26 mouse cellular contexts compared by ENCODE assay signal in the genomic region with DNA sequence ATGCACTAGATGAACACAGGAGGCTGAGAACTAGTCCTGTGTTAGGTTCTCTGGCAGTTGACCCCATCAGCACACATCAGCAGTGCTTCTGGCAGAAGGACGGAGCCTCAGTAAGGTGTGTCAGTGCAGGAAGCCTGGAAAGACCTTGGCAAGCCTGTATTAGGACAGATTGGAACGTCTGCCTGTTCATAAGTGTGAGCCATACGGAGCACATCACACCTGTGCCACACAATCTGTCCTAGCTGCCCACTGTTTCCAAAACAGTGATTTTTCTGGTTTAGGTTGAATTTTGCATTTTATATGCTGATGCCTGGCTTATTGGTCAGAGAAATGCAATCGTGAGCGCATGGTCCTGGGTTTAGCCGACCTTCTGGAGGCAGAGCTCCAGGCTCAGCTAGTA. TPM values are rescaled to one million over a fixed set of nuclear protein-coding genes. Genes with fewer than 3 reads are reported as not detected.
DNase-seq lines count a peak whose midpoint lies in the region; ATAC-seq and TF ChIP-seq lines count a peak whose summit lies in the region.
"Had no signal": no experiment of that assay in that cellular context is flagged by ENCODE, and none has a peak within 500 bp of the region (broad histone marks: within the 10 kb centered on the region; RNA-seq: fewer than 3 reads in every experiment).

No protein-coding gene starts in this region.

- no peak overlapping the region for H3K27ac ChIP-seq in forebrain, postnatal 0 days (ENCODE audit: low read depth, low read length)
- H3K27ac ChIP-seq in forebrain, embryonic 10.5 days, result no peak overlapping the region
- no peak overlapping the region for H3K27ac ChIP-seq in midbrain, postnatal 0 days (ENCODE audit: low read depth, low read length)
- no peak overlapping the region for H3K27ac ChIP-seq in midbrain, embryonic 10.5 days (replicated peaks)
- H3K27ac ChIP-seq: embryonic facial prominence, embryonic 13.5 days; gastrocnemius, adult 2 months; heart, embryonic 15.5 days; hindbrain, embryonic 12.5 days; kidney, postnatal 0 days; macrophage; midbrain, embryonic 15.5 days; neural tube, embryonic 12.5 days; stomach, embryonic 15.5 days had no signal

- no peak overlapping the region for H3K4me2 ChIP-seq in forebrain, postnatal 0 days (ENCODE audit: low read depth)
- H3K4me2 ChIP-seq in midbrain, postnatal 0 days (ENCODE audit: low read depth, low read length, poor library complexity, severe bottlenecking), result no peak overlapping the region
- H3K4me2 ChIP-seq: embryonic facial prominence, embryonic 13.5 days; heart, embryonic 15.5 days; hindbrain, embryonic 12.5 days; midbrain, embryonic 15.5 days; neural tube, embryonic 12.5 days; stomach, embryonic 15.5 days had no signal

- no peak overlapping the region for H3K4me3 ChIP-seq in forebrain, postnatal 0 days (ENCODE audit: low read depth, low read length)
- no peak overlapping the region for H3K4me3 ChIP-seq in forebrain, embryonic 10.5 days
- no peak overlapping the region for H3K4me3 ChIP-seq in midbrain, postnatal 0 days (ENCODE audit: low read depth, low read length)
- no peak overlapping the region for H3K4me3 ChIP-seq in midbrain, embryonic 10.5 days
- H3K4me3 ChIP-seq: embryonic facial prominence, embryonic 13.5 days; gastrocnemius, adult 2 months; heart, embryonic 15.5 days; hindbrain, embryonic 12.5 days; midbrain, embryonic 15.5 days; neural tube, embryonic 12.5 days; stomach, embryonic 15.5 days had no signal

- peaks cover 14% of the 10 kb centered on the region for H3K4me1 ChIP-seq in forebrain, postnatal 0 days (ENCODE audit: insufficient read depth)
- H3K4me1 ChIP-seq in forebrain, embryonic 10.5 days, result peaks cover 14% of the 10 kb centered on the region
- peaks cover 15% of the 10 kb centered on the region for H3K4me1 ChIP-seq in midbrain, postnatal 0 days (ENCODE audit: insufficient read depth, low read length)
- H3K4me1 ChIP-seq in midbrain, embryonic 10.5 days, result peaks cover 14% of the 10 kb centered on the region
- H3K4me1 ChIP-seq: stomach, embryonic 15.5 days had no signal

- no peak for ATAC-seq in forebrain, postnatal 0 days
- ATAC-seq in midbrain, postnatal 0 days (ENCODE audit: low FRiP score), result no peak
- ATAC-seq: intestine, embryonic 16.5 days; midbrain, embryonic 15.5 days; Patski had no signal

- TF ChIP-seq CTCF in forebrain, postnatal 0 days (IDR thresholded peaks at IDR 0.05; ENCODE audit: low read depth), result no peak
- no peak for TF ChIP-seq CTCF in midbrain, postnatal 0 days (IDR thresholded peaks at IDR 0.05)

- 69% methylated on average over 6 of the region's 6 CpGs for WGBS in forebrain, postnatal 0 days
- 89% methylated on average over 6 of the region's 6 CpGs for WGBS in forebrain, embryonic 10.5 days
- WGBS in midbrain, postnatal 0 days, result 87% methylated on average over 6 of the region's 6 CpGs
- WGBS in midbrain, embryonic 10.5 days, result 85% methylated on average over 6 of the region's 6 CpGs

- no peaks in the 10 kb centered on the region for H3K27me3 ChIP-seq in forebrain, postnatal 0 days (ENCODE audit: insufficient read depth, low read length)
- H3K27me3 ChIP-seq in forebrain, embryonic 10.5 days (ENCODE audit: poor library complexity, severe bottlenecking), result peaks cover 5% of the 10 kb centered on the region
- H3K27me3 ChIP-seq in midbrain, postnatal 0 days (ENCODE audit: insufficient read depth, low read length), result no peaks in the 10 kb centered on the region
- H3K27me3 ChIP-seq in midbrain, embryonic 10.5 days (ENCODE audit: low read depth, poor library complexity, severe bottlenecking), result peaks cover 23% of the 10 kb centered on the region
- H3K27me3 ChIP-seq: heart, embryonic 15.5 days; hindbrain, embryonic 12.5 days; neural tube, embryonic 12.5 days; Patski; stomach, embryonic 15.5 days had no signal

- no peak overlapping the region for H3K9ac ChIP-seq in forebrain, postnatal 0 days
- no peak overlapping the region for H3K9ac ChIP-seq in midbrain, postnatal 0 days (replicated peaks; ENCODE audit: low read length, poor library complexity, severe bottlenecking)
- H3K9ac ChIP-seq: embryonic facial prominence, embryonic 13.5 days; heart, embryonic 15.5 days; hindbrain, embryonic 12.5 days; midbrain, embryonic 15.5 days; neural tube, embryonic 12.5 days; stomach, embryonic 15.5 days had no signal

- H3K36me3 ChIP-seq in forebrain, postnatal 0 days (ENCODE audit: insufficient read depth), result no peaks in the 10 kb centered on the region
- no peaks in the 10 kb centered on the region for H3K36me3 ChIP-seq in forebrain, embryonic 10.5 days (replicated peaks)
- H3K36me3 ChIP-seq in midbrain, postnatal 0 days (ENCODE audit: insufficient read depth, low read length), result no peaks in the 10 kb centered on the region
- H3K36me3 ChIP-seq in midbrain, embryonic 10.5 days, result no peaks in the 10 kb centered on the region
- H3K36me3 ChIP-seq: embryonic facial prominence, embryonic 13.5 days; heart, embryonic 15.5 days; hindbrain, embryonic 12.5 days; midbrain, embryonic 15.5 days; neural tube, embryonic 12.5 days; stomach, embryonic 15.5 days had no signal

- no peaks in the 10 kb centered on the region for H3K9me3 ChIP-seq in forebrain, postnatal 0 days (ENCODE audit: low read length)
- H3K9me3 ChIP-seq in forebrain, embryonic 10.5 days, result no peaks in the 10 kb centered on the region
- H3K9me3 ChIP-seq in midbrain, postnatal 0 days (ENCODE audit: low read length), result no peaks in the 10 kb centered on the region
- H3K9me3 ChIP-seq in midbrain, embryonic 10.5 days (replicated peaks), result no peaks in the 10 kb centered on the region
- H3K9me3 ChIP-seq: embryonic facial prominence, embryonic 13.5 days; heart, embryonic 15.5 days; hindbrain, embryonic 12.5 days; midbrain, embryonic 15.5 days; neural tube, embryonic 12.5 days; stomach, embryonic 15.5 days had no signal

- peak; percentile 40 for DNase-seq in forebrain, postnatal 0 days
- DNase-seq in forebrain, embryonic 10.5 days (ENCODE audit: extremely low spot score, low spot score), result no peak
- DNase-seq in midbrain, postnatal 0 days (ENCODE audit: low spot score), result peak; percentile 14
- no peak for DNase-seq in midbrain, embryonic 10.5 days (ENCODE audit: low spot score)
- peak; percentile 87 for DNase-seq in cerebellum, adult 9-10 months
- DNase-seq in layer of hippocampus, postnatal 14 days (ENCODE audit: low spot score in 2 of 2), result peak; percentile 49 to 62
- DNase-seq in heart, postnatal 4 days, result no peak
- no peak for DNase-seq in urinary bladder, adult 18-20 months (ENCODE audit: low spot score in 2 of 2)
- DNase-seq: gastrocnemius, adult 2 months; heart, adult 11 months; liver; lung, adult 2 months; thymus, postnatal 25 days had no signal

RNA-seq across cellular contexts. Expression of gene Spa17, which starts 7.8 kb away (rescaled TPM):
- total RNA-seq in forebrain, postnatal 0 days (2014; rRNA removed), result 2.4 and 5.3 TPM in 2 replicates
- 10.2 and 10.8 TPM in 2 replicates for polyA plus RNA-seq in forebrain, postnatal 0 days (2015; fragmentation: Nextera tagmentation; extraction: Ambion mirVana)
- 14.0 and 16.3 TPM in 2 replicates for polyA plus RNA-seq in forebrain, embryonic 10.5 days (2016; fragmentation: Nextera tagmentation; extraction: Ambion mirVana)
- 1.2 and 1.4 TPM in 2 replicates for total RNA-seq in midbrain, postnatal 0 days (2014; rRNA removed)
- polyA plus RNA-seq in midbrain, postnatal 0 days (2015; fragmentation: Nextera tagmentation; extraction: Ambion mirVana), result 6.3 and 10.1 TPM in 2 replicates
- 13.5 and 13.9 TPM in 2 replicates for polyA plus RNA-seq in midbrain, embryonic 10.5 days (2016; fragmentation: Nextera tagmentation; extraction: Ambion mirVana)
- total RNA-seq in layer of hippocampus, postnatal 14 days (2021), result 1 to 10 TPM; 1.5 to 4.3 TPM
- 1 to 10 TPM; 2.4 to 4.5 TPM for total RNA-seq in heart, postnatal 4 days (2021)

RNA-seq across cellular contexts. Expression of gene Tbrg1, which starts 35.8 kb away (rescaled TPM):
- total RNA-seq in forebrain, postnatal 0 days (2014; rRNA removed), result 63.5 and 72.6 TPM in 2 replicates
- 84.3 and 97.0 TPM in 2 replicates for polyA plus RNA-seq in forebrain, postnatal 0 days (2015; fragmentation: Nextera tagmentation; extraction: Ambion mirVana)
- polyA plus RNA-seq in forebrain, embryonic 10.5 days (2016; fragmentation: Nextera tagmentation; extraction: Ambion mirVana), result 125 and 129 TPM in 2 replicates
- total RNA-seq in midbrain, postnatal 0 days (2014; rRNA removed), result 55.3 and 55.7 TPM in 2 replicates
- polyA plus RNA-seq in midbrain, postnatal 0 days (2015; fragmentation: Nextera tagmentation; extraction: Ambion mirVana), result 91.4 and 94.4 TPM in 2 replicates
- polyA plus RNA-seq in midbrain, embryonic 10.5 days (2016; fragmentation: Nextera tagmentation; extraction: Ambion mirVana), result 133 and 142 TPM in 2 replicates
- total RNA-seq in layer of hippocampus, postnatal 14 days (2021), result 10 to 100 TPM; 50.8 to 50.9 TPM
- total RNA-seq in heart, postnatal 4 days (2021), result 10 to 100 TPM; 60.8 to 61.8 TPM

RNA-seq across cellular contexts. Expression of gene Panx3, which starts 47.7 kb away (rescaled TPM):
- 0.08 and 1.8 TPM in 2 replicates for total RNA-seq in forebrain, postnatal 0 days (2014; rRNA removed)
- polyA plus RNA-seq in forebrain, postnatal 0 days (2015; fragmentation: Nextera tagmentation; extraction: Ambion mirVana), result not detected in 2 replicates
- polyA plus RNA-seq in forebrain, embryonic 10.5 days (2016; fragmentation: Nextera tagmentation; extraction: Ambion mirVana), result not detected in 2 replicates
- not detected in 2 replicates for total RNA-seq in midbrain, postnatal 0 days (2014; rRNA removed)
- polyA plus RNA-seq in midbrain, postnatal 0 days (2015; fragmentation: Nextera tagmentation; extraction: Ambion mirVana), result 0.10 TPM in 1 of 2 replicates, not detected in the other
- 0.17 and 0.22 TPM in 2 replicates for polyA plus RNA-seq in midbrain, embryonic 10.5 days (2016; fragmentation: Nextera tagmentation; extraction: Ambion mirVana)
- not detected for total RNA-seq in layer of hippocampus, postnatal 14 days (2021)
- not detected for total RNA-seq in heart, postnatal 4 days (2021)
- total RNA-seq: adrenal gland, postnatal 4 days; gastrocnemius, adult 2 months; layer of hippocampus, postnatal 25 days had no signal
- polyA plus RNA-seq: cortical plate, adult 2 months; intestine, embryonic 16.5 days; lung, adult 2 months; macrophage; midbrain, embryonic 15.5 days; neural tube, embryonic 12.5 days; Patski; stomach, embryonic 15.5 days had no signal

Comparison
In these comparisons a context has a peak if more than half of its experiments do, and no peak if none do; other contexts are left out.
1. DNase-seq: peak in forebrain, postnatal 0 days (single experiment), midbrain, postnatal 0 days (single experiment), cerebellum, adult 9-10 months (single experiment) and layer of hippocampus, postnatal 14 days (2 of 2); none in forebrain, embryonic 10.5 days (single experiment), midbrain, embryonic 10.5 days (single experiment), heart, postnatal 4 days (single experiment) and urinary bladder, adult 18-20 months (0 of 2).